Mouse (Mus musculus): ENCODE measurements around the gene Ift80. TPM values are rescaled to one million over a fixed set of nuclear protein-coding genes. Genes with fewer than 3 reads are reported as not detected.

Ift80 gene
- polyA plus RNA-seq (2012; rRNA removed; ENCODE audit: low replicate concordance), result 2.6 and 4.1 TPM in 2 replicates

DNA sequence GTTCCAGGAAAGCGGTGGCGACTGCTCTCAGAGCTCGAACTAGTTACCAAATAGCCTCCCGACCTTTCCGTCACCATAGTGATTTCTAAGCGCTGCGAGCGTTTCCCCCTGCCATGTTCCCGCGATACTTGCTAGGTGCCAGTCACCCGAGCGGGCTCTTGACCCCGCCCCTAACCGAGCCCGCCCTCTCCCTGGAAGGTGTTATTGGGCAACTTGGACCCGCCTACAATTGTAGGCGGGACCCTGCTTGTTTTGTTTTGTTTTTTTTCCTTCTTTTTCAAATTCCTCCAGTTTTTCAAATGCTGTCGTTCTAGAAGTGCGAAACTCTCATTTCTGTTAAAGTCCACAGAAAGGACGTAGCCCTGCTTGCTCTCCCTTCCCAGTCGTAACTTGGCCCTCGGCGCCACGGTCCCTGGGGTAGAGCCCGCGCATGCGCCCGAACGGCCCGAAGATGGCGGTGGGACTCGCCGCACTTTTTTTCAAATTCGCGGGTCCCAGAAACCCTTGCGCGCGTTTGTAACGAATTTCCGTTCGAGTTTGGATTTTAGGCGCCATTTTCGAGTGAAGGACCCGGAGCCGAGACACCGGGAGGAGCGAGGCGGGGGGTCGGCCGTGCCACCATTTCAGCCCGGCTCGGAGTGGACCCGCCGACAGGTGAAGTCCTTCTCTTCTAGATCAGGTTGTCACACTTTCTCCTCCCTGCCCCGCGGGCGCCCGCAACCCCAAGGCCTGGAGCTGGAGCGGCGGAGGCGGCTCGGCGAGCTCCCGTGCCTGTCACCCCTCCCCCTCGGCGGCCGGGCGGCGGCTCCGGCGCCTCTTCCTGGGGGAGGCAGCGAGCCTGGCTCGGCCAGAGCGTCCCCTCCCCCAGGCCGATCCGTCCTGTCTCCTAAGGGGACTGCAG, at the start of gene Ift80, which contains the start of gene Smc4:
Gene Ift80, minus strand, starts transcription at position 134 of the 901 bp plus-strand sequence.
Gene Smc4, plus strand, starts transcription at position 302 of the 901 bp plus-strand sequence.

GRCm38 (mm10) chr3:69044645-69045399, 40.5 kb upstream of the Ift80 start, which contains the start of gene Trim59:
TSS of gene Trim59 (minus strand) at chr3:69044755.

DNA sequence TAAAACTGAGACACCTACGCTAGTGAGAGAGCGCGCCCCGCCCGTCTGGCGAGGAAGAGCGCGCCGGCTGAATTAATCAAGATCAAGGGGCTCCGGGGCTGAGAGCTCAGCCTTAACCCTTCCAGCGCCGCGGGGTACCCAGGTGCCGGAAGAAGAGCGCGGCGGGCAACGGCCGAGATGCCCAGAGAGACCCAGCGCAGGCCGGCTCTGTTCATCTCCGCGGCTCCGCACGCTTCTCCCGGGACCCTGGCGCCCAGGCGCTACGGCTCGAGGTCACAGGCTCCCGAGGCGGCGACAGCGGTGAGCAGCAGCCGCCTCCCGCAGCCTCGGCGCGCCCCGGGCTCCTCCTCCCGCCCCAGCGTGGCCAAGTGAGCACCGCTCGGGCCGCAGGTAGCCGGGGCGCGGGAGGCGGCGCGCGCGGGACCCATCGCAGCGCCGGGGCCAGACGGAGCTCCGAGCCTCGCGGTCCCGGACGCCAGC, 135.1 kb downstream of the Ift80 start, which contains the start of gene 1110032F04Rik:
Gene 1110032F04Rik, plus strand, starts transcription at position 376 of the 480 bp plus-strand sequence.

Other genes starting within 250 kb of the Ift80 start
- gene 1110032F04Rik, start 135.0 kb downstream of the Ift80 start, polyA plus RNA-seq (2012; rRNA removed; ENCODE audit: low replicate concordance), result 0.04 and 0.36 TPM in 2 replicates
- 2.1 and 4.8 TPM in 2 replicates for gene Smc4, start 168 bp upstream of the Ift80 start, polyA plus RNA-seq (2012; rRNA removed; ENCODE audit: low replicate concordance)
- 0.29 and 1.9 TPM in 2 replicates for gene Trim59, start 40.2 kb upstream of the Ift80 start, polyA plus RNA-seq (2012; rRNA removed; ENCODE audit: low replicate concordance)
- gene Kpna4, start 122.5 kb upstream of the Ift80 start, polyA plus RNA-seq (2012; rRNA removed; ENCODE audit: low replicate concordance), result 16.1 and 22.4 TPM in 2 replicates
- 0.42 TPM in 1 of 2 replicates, not detected in the other for gene Arl14, start 217.8 kb upstream of the Ift80 start, polyA plus RNA-seq (2012; rRNA removed; ENCODE audit: low replicate concordance)